In the genomic region with DNA sequence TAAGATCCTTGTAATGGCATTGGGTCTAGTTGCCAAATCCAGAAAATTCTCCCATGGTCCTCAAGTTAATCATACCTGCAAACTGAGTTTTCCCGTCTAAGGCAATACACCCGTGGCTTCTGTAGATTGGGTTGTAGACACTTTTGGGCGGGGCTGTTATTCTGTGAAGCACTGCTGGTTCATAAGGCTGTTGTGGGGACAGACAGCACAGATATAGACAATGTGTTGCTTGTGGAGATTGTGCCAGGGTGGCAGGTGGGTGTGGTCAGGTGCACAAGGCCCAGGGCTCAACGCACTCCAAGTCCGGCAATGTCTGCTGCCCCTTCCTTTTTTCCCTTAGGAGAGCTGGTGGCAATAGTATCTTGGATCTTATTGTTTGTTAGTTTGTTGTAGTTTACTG, we compare ENCODE assay signal across 17 mouse cellular contexts. TPM values are rescaled to one million over a fixed set of nuclear protein-coding genes. Genes with fewer than 3 reads are reported as not detected.
A peak's percentile ranks its signal among the peaks of the same experiment; 100 is the strongest.
DNase-seq lines count a peak whose midpoint lies in the region; ATAC-seq lines count a peak whose summit lies in the region.
"Had no signal": no experiment of that assay in that cellular context is flagged by ENCODE, and none has a peak within 500 bp of the region (broad histone marks: within the 10 kb centered on the region; RNA-seq: fewer than 3 reads in every experiment).

No protein-coding gene starts in this region.

- ATAC-seq in megakaryocyte, adult 5-6 weeks (ENCODE audit: poor library complexity, severe bottlenecking), result 0 out of 2 replicates have a peak, but pooled peaks have one; percentile 21
- peak; percentile 71 for ATAC-seq in megakaryocyte-erythroid progenitor cell, adult 5-6 weeks (replicated peaks; ENCODE audit: low FRiP score, low TSS enrichment, poor library complexity, severe bottlenecking)
- ATAC-seq in inflammation-experienced regulatory T-cells, adult 6 months, result no peak
- ATAC-seq: forebrain, embryonic 14.5 days; forebrain, embryonic 16.5 days had no signal

- peak; percentile 29 for DNase-seq in induced T-regulatory cell, adult 2 months (ENCODE audit: low read depth)
- DNase-seq in thymus, postnatal 14 days, result no peak
- DNase-seq: adrenal gland, adult 2 months; adrenal gland, postnatal 10 days; adrenal gland, postnatal 25 days; cerebellum, adult 11 months; cerebellum, adult 18-20 months; cerebellum, adult 8-10 months; cerebellum, adult 9-11 months; cerebellum, postnatal 14 days; cerebellum, postnatal 36 days; embryo, embryonic 11 days had no signal

RNA-seq across cellular contexts. Expression of a gene that starts 48.0 kb away (rescaled TPM):
- total RNA-seq in megakaryocyte, adult 5-6 weeks (2015), result 85.5 and 98.8 TPM in 2 replicates
- 91.9 and 104 TPM in 2 replicates for total RNA-seq in megakaryocyte, adult 5-6 weeks (2017)
- total RNA-seq in megakaryocyte-erythroid progenitor cell, adult 5-6 weeks (2014; fragmentation: Nextera tagmentation), result 64.6 and 71.1 TPM in 2 replicates
- 130 and 135 TPM in 2 replicates for total RNA-seq in megakaryocyte-erythroid progenitor cell, adult 5-6 weeks (2017)
- polyA plus RNA-seq in inflammation-experienced regulatory T-cells, adult 6 months (2017; shearing (Covaris generic)), result 10 to 100 TPM; 30.7 to 35.0 (median 30.7) TPM
